Mouse (Mus musculus): ENCODE results near the gene Ndufv2.
"Not testable (repeated sequence)": the region's sequence is repeated elsewhere in the genome, so short reads cannot be mapped to it uniquely, and the experiment has no call there.

Ndufv2 gene

GRCm38 (mm10) chr17:66085038-66085437 is 16.3 kb downstream of the Ndufv2 start:
- no peak for DNase-seq (ENCODE audit: low spot score)

GRCm38 (mm10) chr17:66084486-66084885 is 16.9 kb downstream of the Ndufv2 start:
- no peak for DNase-seq (ENCODE audit: low spot score)

DNA sequence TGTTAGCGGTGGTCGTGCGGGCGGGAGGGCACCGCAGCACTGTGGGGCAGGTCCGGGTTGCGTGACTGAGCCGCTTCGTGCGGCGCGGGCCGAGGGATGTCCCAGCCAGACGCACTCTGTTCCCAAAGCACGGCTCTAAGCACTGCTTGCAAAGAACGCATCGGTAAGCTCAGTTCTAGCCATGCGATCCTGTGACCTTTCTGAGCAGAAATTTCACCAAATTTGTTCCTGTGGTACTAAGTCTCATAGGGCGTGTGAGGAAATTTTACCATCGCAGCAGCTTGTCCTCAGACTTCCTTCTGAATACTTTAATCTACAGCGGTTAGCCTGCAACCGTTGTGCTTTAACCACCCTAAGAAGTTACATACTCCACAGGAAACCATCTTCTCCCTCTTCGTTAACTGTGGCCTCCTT is 23.9 kb downstream of the Ndufv2 start:
- DNase-seq (ENCODE audit: low spot score) = peak; percentile 60

- peak; percentile 91 for DNase-seq (ENCODE audit: low spot score)
Measured at GRCm38 (mm10) chr17:66076934-66077333, 24.4 kb downstream of the Ndufv2 start, which contains the start of gene Ankrd12. Gene Ankrd12 (minus strand): TSS chr17:66077089.

- DNase-seq (ENCODE audit: low spot score) = peak; percentile 46
Measured at GRCm38 (mm10) chr17:66076174-66076927, 25.0 kb downstream of the Ndufv2 start.

- no peak for DNase-seq (ENCODE audit: low spot score)
Measured at GRCm38 (mm10) chr17:66075827-66076173, 25.6 kb downstream of the Ndufv2 start.

- DNase-seq (ENCODE audit: low spot score) = no peak
Measured at GRCm38 (mm10) chr17:66073971-66074370, 27.4 kb downstream of the Ndufv2 start.

DNA sequence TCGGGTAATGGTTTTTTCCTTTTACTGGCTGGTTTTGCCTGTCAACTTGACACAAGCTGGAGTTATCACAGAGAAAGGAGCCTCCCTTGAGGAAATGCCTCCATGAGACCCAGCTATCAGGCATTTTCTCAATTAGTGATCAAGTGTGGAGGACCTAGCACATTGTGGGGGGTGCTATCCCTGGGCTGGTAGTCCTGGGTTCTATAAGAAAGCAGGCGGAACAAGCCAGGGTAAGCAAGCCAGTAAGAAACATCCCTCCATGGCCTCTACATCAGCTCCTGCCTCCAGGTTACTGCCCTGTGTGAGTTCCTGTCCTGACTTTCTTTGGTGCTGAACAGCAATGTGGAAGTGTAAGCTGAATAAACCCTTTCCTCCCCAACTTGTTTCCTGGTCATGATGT is 32.3 kb downstream of the Ndufv2 start:
- DNase-seq (ENCODE audit: low spot score) = not testable (repeated sequence)

DNA sequence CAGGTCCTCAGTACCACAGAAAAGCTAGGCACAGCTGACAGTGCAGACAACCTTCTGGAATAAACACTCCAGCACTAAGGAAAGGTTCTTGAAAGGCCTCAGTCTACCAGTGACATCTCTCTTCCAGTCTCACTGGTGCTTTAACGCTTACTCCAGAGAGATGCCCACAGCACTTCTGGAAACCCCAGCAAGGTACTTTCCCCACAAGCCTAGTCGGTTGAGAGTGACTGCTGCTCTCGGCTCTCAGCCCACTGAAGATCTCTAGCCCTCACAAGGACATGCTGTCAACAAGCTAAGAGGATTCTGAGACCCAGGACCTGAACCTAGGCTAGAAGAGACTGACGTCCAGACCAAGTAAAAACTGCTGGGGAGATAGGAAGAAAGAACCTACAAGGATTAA is 36.2 kb downstream of the Ndufv2 start:
- DNase-seq (ENCODE audit: low spot score) = no peak

DNA sequence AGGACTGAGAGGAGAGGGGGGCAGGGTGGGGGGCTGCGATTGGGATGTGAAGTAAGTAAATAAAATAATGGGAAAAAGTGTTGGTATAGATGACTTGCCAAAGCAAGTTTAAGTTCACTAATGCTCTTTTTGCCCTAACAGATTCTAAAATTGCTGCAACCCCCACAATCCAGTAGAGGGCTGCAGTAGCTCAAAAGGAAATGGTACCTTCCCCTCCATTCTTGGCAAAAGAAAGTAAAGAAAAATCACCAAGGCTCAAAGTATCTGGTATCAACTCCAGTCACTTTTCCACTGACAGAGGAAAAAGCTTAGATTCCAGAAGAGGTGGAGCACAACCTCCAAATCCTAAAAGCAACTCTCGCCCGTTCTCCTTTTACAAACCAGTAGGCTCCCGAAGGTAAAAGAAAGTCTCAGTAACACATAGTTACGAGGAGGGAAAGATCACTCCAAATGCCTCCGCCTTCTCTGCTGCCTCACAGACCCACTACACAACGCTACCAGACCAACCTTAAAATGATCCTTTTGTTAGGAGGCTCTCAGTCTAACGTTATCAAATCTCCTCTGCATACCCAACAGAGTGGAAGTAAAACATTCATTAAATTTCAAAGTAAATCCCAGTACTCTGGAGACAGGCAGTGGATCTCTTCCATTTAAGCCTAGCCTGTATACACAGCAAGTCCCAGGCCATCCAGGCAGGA is 40.0 kb downstream of the Ndufv2 start:
- DNase-seq (ENCODE audit: low spot score) = no peak

- no peak for DNase-seq (ENCODE audit: low spot score)
Measured at GRCm38 (mm10) chr17:66058160-66058559, 43.2 kb downstream of the Ndufv2 start.

- DNase-seq (ENCODE audit: low spot score) = no peak
Measured at GRCm38 (mm10) chr17:66057145-66057544, 44.2 kb downstream of the Ndufv2 start.

DNA sequence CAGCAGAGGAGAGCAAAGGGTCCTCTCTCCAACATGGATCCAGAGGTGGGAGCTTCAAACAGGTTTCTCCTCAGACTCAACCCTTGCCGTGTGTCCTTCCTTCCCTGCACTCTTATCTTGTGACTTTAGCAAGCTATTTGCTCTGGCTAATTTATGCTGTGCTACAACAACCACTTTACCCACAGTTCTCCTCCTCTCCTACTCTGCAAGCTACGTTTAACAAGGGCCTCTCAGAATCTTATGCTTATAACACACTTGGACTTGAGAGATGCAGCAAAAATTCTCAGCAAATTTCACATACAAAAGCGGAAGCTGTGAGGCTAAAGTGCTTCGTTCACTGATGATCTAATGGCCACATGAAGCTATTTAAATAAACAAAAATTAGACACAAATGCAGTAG is 48.0 kb downstream of the Ndufv2 start:
- DNase-seq (ENCODE audit: low spot score) = no peak

DNA sequence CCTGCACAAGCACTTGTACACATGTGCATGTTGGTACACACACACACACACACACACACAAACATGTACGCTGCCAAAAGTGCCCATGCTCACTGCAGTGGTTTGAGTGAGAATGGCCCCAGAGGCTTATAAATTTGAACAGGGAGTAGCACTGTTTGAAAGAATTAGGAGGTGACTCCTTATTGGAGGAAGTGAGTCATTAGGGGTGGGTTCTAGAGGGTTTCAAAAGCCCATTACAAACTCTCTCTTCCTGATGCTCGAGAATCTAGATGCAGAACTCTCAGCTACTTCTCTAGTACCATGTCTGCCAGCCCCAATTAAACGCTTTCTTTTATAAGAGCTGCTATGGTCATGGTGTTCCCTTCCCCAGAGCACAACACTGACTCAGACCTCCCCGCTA is 52.6 kb downstream of the Ndufv2 start:
- no peak for DNase-seq (ENCODE audit: low spot score)

DNA sequence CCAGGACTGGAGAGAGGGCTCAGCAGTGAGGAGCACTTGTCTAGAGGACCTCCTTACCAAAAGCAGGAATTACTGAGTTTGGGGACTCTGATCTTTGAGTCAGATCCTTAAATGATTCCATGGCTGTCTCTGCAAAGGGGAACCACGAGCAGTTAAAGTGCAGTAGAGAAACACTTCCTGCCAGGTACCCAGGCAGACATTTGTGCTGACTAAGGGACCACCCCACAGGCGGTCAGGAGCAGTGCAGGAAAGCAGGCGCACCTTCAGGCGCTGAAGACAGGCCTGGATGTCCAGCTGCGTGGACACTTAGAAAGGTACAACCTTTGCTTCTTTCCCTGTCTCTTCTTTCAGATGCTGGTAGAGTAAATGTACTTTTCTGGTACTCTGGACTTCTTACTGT is 53.2 kb downstream of the Ndufv2 start:
- DNase-seq (ENCODE audit: low spot score) = no peak

GRCm38 (mm10) chr17:66043679-66044078 is 57.7 kb downstream of the Ndufv2 start:
- DNase-seq (ENCODE audit: low spot score) = not testable (repeated sequence)

DNA sequence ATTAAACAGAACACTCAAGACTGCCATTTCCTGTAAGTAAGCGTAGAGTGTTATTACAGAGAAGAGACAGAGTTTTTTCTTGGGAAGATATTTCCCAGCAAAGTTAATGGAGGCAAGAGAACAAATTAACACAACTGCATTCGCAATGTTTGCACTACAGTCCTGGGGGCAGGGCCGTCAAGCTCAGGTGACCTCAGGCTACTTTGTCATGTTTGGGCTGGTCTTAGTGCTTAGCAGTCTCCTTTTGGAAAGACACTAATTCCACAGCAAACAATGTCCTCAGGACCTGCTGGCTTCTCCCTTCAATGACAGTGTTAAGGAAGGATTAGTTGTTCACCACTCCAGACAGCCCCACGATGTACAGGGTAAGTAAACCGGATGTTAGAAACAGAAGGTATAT is 60.3 kb downstream of the Ndufv2 start:
- no peak for DNase-seq (ENCODE audit: low spot score)

DNA sequence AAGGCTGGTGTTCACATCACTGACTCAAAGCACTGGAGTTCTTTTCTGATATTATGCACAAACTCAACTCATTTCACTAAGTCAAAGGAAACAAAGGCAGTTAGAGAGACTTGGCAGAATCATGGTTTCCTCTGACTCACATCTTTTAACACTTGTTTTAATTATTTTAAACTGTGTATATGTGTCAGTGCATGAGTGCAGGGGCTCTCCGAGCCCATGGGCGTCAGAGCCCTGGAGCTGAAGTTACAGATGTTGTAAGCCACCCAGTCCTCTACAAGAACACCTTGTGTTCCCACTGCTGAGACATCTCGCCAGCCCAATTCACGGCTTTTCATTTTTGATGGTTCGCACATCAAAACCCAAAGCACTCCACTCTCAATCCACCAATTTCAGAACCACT is 68.1 kb downstream of the Ndufv2 start:
- DNase-seq (ENCODE audit: low spot score) = no peak

DNA sequence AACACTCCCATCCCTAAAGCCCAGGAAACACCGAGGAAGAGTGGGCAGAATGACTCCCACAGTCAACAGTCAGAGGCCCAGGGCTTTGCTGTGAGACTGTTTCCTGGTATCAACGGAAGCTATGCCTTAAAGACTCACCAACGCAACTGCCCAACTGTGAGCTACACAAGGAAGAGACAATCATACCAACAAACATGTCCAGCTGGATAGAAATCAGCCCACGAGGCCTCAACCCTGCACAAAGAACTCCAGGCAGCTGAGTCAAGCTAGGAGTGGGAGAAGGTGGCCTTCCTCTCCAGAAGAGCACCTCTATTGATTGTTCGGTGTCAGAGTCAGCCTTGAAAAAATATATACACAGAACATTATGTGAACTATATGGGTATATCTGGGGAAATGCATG is 69.4 kb downstream of the Ndufv2 start:
- no peak for DNase-seq (ENCODE audit: low spot score)

Measured in adipocyte (in vitro differentiated cells).